Mouse (Mus musculus) G1E (cell line): ENCODE measurements around the gene Dnajc12. TPM values are rescaled to one million over a fixed set of nuclear protein-coding genes. Genes with fewer than 3 reads are reported as not detected.
"Not testable (repeated sequence)": the region's sequence is repeated elsewhere in the genome, so short reads cannot be mapped to it uniquely, and the experiment has no call there.

Experiments
- ATAC-seq: 2 replicates; pipeline ENCODE4 v1.8.0; 2016; ENCODE audit warnings: mild to moderate bottlenecking; ENCODE audit not compliant: insufficient number of reproducible peaks, poor library complexity, low FRiP score, severe bottlenecking; ENCODE audit errors: extremely low read depth
- DNase-seq: peaks from one replicate; pipeline ENCODE4 v3.0.0; 2012; ENCODE audit warnings: low spot score
- H3K27me3 ChIP-seq: 2 replicates; pipeline ENCODE4 v1.6.1; 2012; ENCODE audit warnings: mild to moderate bottlenecking, low read length, inconsistent platforms; ENCODE audit not compliant: insufficient read depth
- H3K36me3 ChIP-seq: replicated peaks from 2 replicates; pipeline ENCODE3; 2012; ENCODE audit warnings: mild to moderate bottlenecking, inconsistent platforms
- H3K4me1 ChIP-seq: 2 replicates; pipeline ENCODE4 v1.6.1; 2012; ENCODE audit warnings: low read depth, low read length, inconsistent platforms, mixed read lengths; ENCODE audit not compliant: insufficient read depth
- H3K4me3 ChIP-seq: 2 replicates; pipeline ENCODE4 v1.5.1; 2012; ENCODE audit warnings: low read depth, mild to moderate bottlenecking, inconsistent platforms, low read length, moderate library complexity, mixed read lengths
- H3K9me3 ChIP-seq: replicated peaks from 2 replicates; pipeline ENCODE4 v1.6.1; 2012; ENCODE audit warnings: inconsistent platforms
- CTCF ChIP-seq: IDR thresholded peaks from 2 replicates; pipeline ENCODE4 v1.5.1; 2012; ENCODE audit warnings: low read depth, low read length, inconsistent platforms, mixed read lengths
- GATA1 ChIP-seq: IDR thresholded peaks from 2 replicates; pipeline ENCODE4 v1.6.1; 2012; ENCODE audit warnings: borderline replicate concordance, low read length, inconsistent platforms, mixed read lengths
- GATA2 ChIP-seq: IDR thresholded peaks from 2 replicates; pipeline ENCODE4 v1.6.1; 2012; ENCODE audit warnings: low read depth, low read length, inconsistent platforms, borderline replicate concordance
- POLR2AphosphoS5 ChIP-seq: IDR thresholded peaks from 2 replicates; pipeline ENCODE4 v1.6.1; 2012; ENCODE audit warnings: low read depth, low read length, inconsistent platforms; ENCODE audit not compliant: insufficient replicate concordance
- TAL1 ChIP-seq: conservative IDR thresholded peaks from 2 replicates; pipeline ENCODE4 v1.6.1; 2012; ENCODE audit warnings: low read depth, low read length, inconsistent platforms, mixed read lengths
- polyA plus RNA-seq: library from polyadenylated mRNA; stranded (reverse); fragments of >175 nt; gene quantifications from 2 replicates; pipeline ENCODE4 v1.2.3, GENCODE M21; 2012
- total RNA-seq, 2 experiments: library from RNA; stranded (forward) in 1 of 2; stranded (reverse) in 1 of 2; fragments of 200-1000 nt in 1 of 2; fragments of >200 nt in 1 of 2; fragmentation: Nextera tagmentation in 1 of 2; gene quantifications; 2 replicates each; pipeline ENCODE4 v1.2.3; 2014 to 2017

Gene Dnajc12
- total and polyA plus RNA-seq, 3 experiments: 0.20 to 1.9 (median 1.2) TPM

GRCm38 (mm10) chr10:63341351-63341750 lies 40.9 kb upstream of the Dnajc12 start:
- ATAC-seq: no peak
- no peaks in the 10 kb centered on the region for H3K9me3 ChIP-seq
- H3K4me1 ChIP-seq: peaks cover 8% of the 10 kb centered on the region
- DNase-seq: no peak
- peaks cover 6% of the 10 kb centered on the region for H3K36me3 ChIP-seq
- no peak overlapping the region for H3K4me3 ChIP-seq
- TF ChIP-seq TAL1 (no peak), GATA2 (no peak), GATA1 (no peak), CTCF (no peak), POLR2AphosphoS5 (no peak)
- no peaks in the 10 kb centered on the region for H3K27me3 ChIP-seq

DNA sequence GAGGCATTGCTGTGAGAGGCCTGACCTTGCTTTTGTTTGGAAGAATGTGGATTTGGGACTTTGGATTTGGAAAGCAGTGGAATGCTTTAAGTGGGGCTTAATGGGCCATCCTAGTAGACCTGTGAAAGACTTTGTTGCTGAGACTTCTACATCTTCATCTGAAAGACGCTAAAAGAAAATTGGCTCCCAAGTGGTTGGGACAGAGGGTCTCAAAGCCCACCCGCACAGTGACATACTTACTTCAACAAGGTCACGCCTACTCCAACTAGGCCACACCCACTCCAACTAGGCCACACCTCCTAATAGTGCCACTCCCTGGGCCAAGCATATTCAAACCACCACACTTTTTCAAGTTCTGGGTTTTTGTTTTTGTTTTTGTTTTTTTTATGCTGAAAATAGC lies 37.5 kb upstream of the Dnajc12 start:
- Histone ChIP-seq H3K27me3 (0 out of 2 replicates have a peak, but pooled peaks cover 1% of the 10 kb centered on the region), H3K36me3 (no peaks in the 10 kb centered on the region), H3K9me3 (no peaks in the 10 kb centered on the region), H3K4me3 (no peak overlapping the region), H3K4me1 (no peaks in the 10 kb centered on the region; the same call in 1 of the 2 replicates)
- no peak for DNase-seq
- ATAC-seq: no peak
- TF ChIP-seq GATA2 (no peak), GATA1 (no peak), CTCF (no peak), TAL1 (no peak), POLR2AphosphoS5 (no peak)

- DNase-seq: no peak
- H3K36me3 ChIP-seq: no peaks in the 10 kb centered on the region
- H3K4me3 ChIP-seq: no peak overlapping the region
- no peaks in the 10 kb centered on the region for H3K9me3 ChIP-seq
- TF ChIP-seq CTCF (no peak), POLR2AphosphoS5 (no peak), GATA2 (no peak), TAL1 (no peak), GATA1 (no peak)
- H3K4me1 ChIP-seq: no peaks in the 10 kb centered on the region; the same call in 1 of the 2 replicates
- ATAC-seq: no peak
- H3K27me3 ChIP-seq: peaks cover 6% of the 10 kb centered on the region; the same call in 1 of the 2 replicates
These were observed 34.0 kb upstream of the Dnajc12 start for GRCm38 (mm10) chr10:63348291-63348690.

- Histone ChIP-seq H3K9me3 (peaks cover 4% of the 10 kb centered on the region; the same call in 1 of the 2 replicates), H3K4me1 (no peaks in the 10 kb centered on the region; the same call in 1 of the 2 replicates), H3K27me3 (peaks cover 6% of the 10 kb centered on the region; the same call in 1 of the 2 replicates), H3K4me3 (no peak overlapping the region), H3K36me3 (no peaks in the 10 kb centered on the region)
- ATAC-seq (no peak), DNase-seq (no peak)
- no peak for TF ChIP-seq CTCF
These were observed 31.6 kb upstream of the Dnajc12 start for GRCm38 (mm10) chr10:63350666-63351065.

GRCm38 (mm10) chr10:63351099-63351498 lies 31.1 kb upstream of the Dnajc12 start:
- H3K9me3 ChIP-seq, H3K27me3 ChIP-seq, H3K4me1 ChIP-seq, ATAC-seq, DNase-seq, H3K4me3 ChIP-seq, H3K36me3 ChIP-seq: not testable (repeated sequence)

GRCm38 (mm10) chr10:63352111-63352510 lies 30.1 kb upstream of the Dnajc12 start:
- no peak overlapping the region for H3K4me3 ChIP-seq
- TF ChIP-seq CTCF (no peak), GATA2 (no peak), POLR2AphosphoS5 (no peak), GATA1 (no peak), TAL1 (no peak)
- H3K9me3 ChIP-seq: peaks cover 4% of the 10 kb centered on the region; the same call in 1 of the 2 replicates
- H3K27me3 ChIP-seq: peaks cover 6% of the 10 kb centered on the region; the same call in 1 of the 2 replicates
- DNase-seq: no peak
- H3K4me1 ChIP-seq: no peaks in the 10 kb centered on the region; the same call in 1 of the 2 replicates
- ATAC-seq: no peak
- H3K36me3 ChIP-seq: no peaks in the 10 kb centered on the region

DNA sequence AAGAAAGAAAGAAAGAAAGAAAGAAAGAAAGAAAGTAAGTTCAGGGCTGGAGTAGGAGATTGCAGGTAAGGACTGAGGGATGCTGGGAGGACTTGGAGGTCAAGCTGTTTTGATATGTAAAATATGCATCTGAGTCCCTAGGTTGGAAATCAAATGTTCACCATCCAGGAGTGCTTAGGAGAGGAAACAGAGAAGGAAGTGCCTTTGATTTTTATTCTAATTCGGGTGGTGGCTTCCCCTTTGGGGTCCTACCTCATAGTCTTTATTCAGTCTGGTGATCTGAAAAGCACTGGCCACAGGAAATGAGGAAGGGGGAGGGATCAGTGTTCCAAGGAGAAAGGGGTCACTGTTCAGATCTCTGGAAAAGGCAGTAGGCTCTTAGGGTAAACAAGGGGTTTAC lies 21.7 kb upstream of the Dnajc12 start:
- Histone ChIP-seq H3K4me3 (no peak overlapping the region), H3K9me3 (no peaks in the 10 kb centered on the region), H3K4me1 (no peaks in the 10 kb centered on the region), H3K36me3 (no peaks in the 10 kb centered on the region), H3K27me3 (no peaks in the 10 kb centered on the region)
- TF ChIP-seq POLR2AphosphoS5: no peak
- TF ChIP-seq GATA2: no peak
- TF ChIP-seq CTCF: no peak
- no peak for TF ChIP-seq TAL1
- no peak for TF ChIP-seq GATA1
- no peak for DNase-seq
- ATAC-seq: no peak
